Mouse (Mus musculus) lung, postnatal 0 days (tissue): ENCODE results near the gene Hba-x. TPM values are rescaled to one million over a fixed set of nuclear protein-coding genes. Genes with fewer than 3 reads are reported as not detected.
A peak's percentile ranks its signal among the peaks of the same experiment; 100 is the strongest.

Source experiments
- ATAC-seq: fragments of 200-750 bp; cut with Nextera tagmentation; 2 replicates; pipeline ENCODE4 v1.8.0; 2017; ENCODE audit warnings: moderate library complexity
- DNase-seq: peaks from one replicate; pipeline ENCODE4 v3.0.0-alpha.2; 2016; ENCODE audit warnings: low spot score
- H3K27ac ChIP-seq: fragments of 300-500 bp; sonication (generic); 2 replicates; pipeline ENCODE4 v1.5.1; 2014; ENCODE audit warnings: antibody characterized with exemption, mild to moderate bottlenecking, low read length, mixed read lengths
- H3K27me3 ChIP-seq: fragments of 300-500 bp; sonication (generic); replicated peaks from 2 replicates; pipeline ENCODE4 v1.6.1; 2014; ENCODE audit warnings: low read length, mixed read lengths; ENCODE audit not compliant: insufficient read depth
- H3K36me3 ChIP-seq: fragments of 300-500 bp; sonication (generic); 2 replicates; pipeline ENCODE4 v1.6.1; 2014; ENCODE audit warnings: low read length, mixed read lengths; ENCODE audit not compliant: insufficient read depth
- H3K4me1 ChIP-seq: fragments of 300-500 bp; sonication (generic); 2 replicates; pipeline ENCODE4 v1.6.1; 2014; ENCODE audit warnings: antibody characterized with exemption, low read depth, low read length, mixed read lengths; ENCODE audit not compliant: insufficient read depth
- H3K4me2 ChIP-seq: fragments of 300-500 bp; sonication (generic); replicated peaks from 2 replicates; pipeline ENCODE4 v1.6.1; 2014; ENCODE audit warnings: low read depth, mild to moderate bottlenecking, low read length, moderate library complexity, mixed read lengths
- H3K4me3 ChIP-seq: fragments of 300-500 bp; sonication (generic); 2 replicates; pipeline ENCODE4 v1.5.1; 2014; ENCODE audit warnings: low read depth, low read length
- H3K9ac ChIP-seq: fragments of 300-500 bp; sonication (generic); replicated peaks from 2 replicates; pipeline ENCODE4 v1.6.1; 2014; ENCODE audit warnings: low read depth, mild to moderate bottlenecking
- H3K9me3 ChIP-seq: fragments of 300-500 bp; sonication (generic); 2 replicates; pipeline ENCODE4 v1.6.1; 2016; ENCODE audit warnings: low read length, mixed read lengths
- CTCF ChIP-seq: IDR thresholded peaks from 2 replicates; pipeline ENCODE4 v1.5.1; 2016; ENCODE audit warnings: antibody characterized with exemption, mild to moderate bottlenecking
- EP300 ChIP-seq: IDR thresholded peaks from 2 replicates; pipeline ENCODE4 v1.6.1; 2016; ENCODE audit warnings: antibody characterized with exemption, mild to moderate bottlenecking, control low read depth
- WGBS: fragments of 180-500 bp; shearing (Covaris S2); extraction: QIAGEN DNeasy Blood & Tissue Kit; methylation state at CpG from one replicate; pipeline ENCODE4 v1.1.7; 2014; 5-methylcytosine and 5-hydroxymethylcytosine counted together
- polyA plus RNA-seq: library from polyadenylated mRNA; unstranded; fragments of >200 nt; fragmentation: Nextera tagmentation; extraction: Ambion mirVana; gene quantifications from 2 replicates; pipeline ENCODE4 v1.2.1, GENCODE M21; 2015

Gene Hba-x
- polyA plus RNA-seq, 1 experiment from 2014 or later: 5.0 TPM

DNA sequence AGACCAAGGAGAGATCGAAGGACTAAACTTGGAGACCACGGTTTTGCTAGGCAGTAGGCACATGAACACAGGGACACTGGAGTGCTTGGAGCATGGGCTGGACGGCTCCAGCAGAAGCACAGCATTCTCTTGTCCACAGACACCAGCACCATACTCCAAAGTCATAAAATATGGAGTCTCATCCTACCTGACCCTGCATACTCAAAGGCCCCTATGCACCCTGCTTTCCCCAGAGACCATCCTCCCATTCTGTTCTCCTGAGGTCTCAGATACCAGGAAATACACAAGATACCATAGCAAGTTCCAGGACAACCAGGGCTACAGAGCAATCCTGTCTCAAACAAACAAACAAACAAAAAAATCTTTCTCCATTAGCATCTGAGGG, 38.8 kb upstream of the Hba-x start:
- no peak overlapping the region for H3K9ac ChIP-seq
- no peak overlapping the region for H3K27ac ChIP-seq
- ATAC-seq: no peak
- no peak for DNase-seq
- no peaks in the 10 kb centered on the region for H3K9me3 ChIP-seq
- no peak overlapping the region for H3K4me2 ChIP-seq
- TF ChIP-seq EP300 (no peak), CTCF (no peak)
- H3K36me3 ChIP-seq: peaks cover 9% of the 10 kb centered on the region; the same call in 1 of the 2 replicates
- H3K27me3 ChIP-seq: no peaks in the 10 kb centered on the region
- no peak overlapping the region for H3K4me3 ChIP-seq
- WGBS: 89% methylated on average over 3 of the region's 3 CpGs
- H3K4me1 ChIP-seq: no peaks in the 10 kb centered on the region; the same call in 1 of the 2 replicates

DNA sequence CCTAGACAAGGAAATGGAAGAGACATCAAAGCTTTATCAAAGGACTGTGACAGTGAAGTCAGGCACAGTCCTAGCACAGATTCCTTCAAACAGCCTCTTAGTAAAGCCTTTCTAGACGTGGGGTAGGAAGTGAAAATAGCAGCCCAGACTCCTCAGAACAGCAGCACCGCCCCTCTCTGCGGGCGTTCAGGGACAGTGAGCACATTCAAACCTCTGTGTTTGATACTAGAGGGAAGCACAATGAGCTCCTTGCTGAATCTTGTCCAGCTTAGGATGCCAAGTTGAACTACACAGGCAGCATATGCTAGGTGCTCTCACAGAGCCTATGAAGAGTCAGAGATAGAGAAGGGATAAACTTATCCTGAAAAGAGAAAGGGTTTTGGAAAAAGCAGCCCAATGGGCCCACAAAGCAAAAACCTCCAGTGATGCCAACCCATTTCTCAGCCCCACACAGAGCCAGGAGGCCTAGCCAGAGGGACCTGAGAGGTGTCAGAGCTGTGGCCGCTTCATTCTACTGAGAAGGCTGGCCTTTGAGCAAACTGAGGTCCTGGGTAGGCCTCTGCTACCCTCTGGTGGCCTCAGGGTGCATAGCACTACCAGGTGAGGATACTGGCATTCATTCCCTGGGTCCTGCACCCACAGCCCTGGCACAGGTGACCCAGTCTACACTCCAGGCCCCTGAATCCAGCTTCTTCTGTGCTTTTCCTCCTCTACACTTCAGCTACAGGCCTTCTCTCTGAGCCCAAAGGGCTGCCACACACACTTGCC, 37.9 kb upstream of the Hba-x start:
- no peak overlapping the region for H3K4me2 ChIP-seq

DNA sequence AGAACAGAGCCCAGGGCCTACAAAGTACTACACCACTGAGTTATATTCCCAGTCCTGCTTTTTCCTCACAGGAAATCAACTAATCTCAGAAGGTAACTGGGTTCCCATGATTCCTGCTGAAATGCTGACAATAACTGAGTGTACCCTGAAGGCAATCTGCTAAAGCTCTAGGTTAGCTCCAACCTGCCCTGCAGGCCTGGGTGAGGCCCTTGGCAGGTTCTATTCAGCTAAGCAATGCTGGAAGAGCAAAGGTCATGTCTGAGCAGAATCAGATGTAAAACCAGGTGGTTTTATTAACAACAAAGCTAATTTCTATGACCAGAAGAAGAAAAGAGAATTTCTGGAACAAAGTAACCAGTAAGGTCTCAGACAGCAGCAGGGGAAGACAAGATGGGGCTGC, 34.8 kb upstream of the Hba-x start:
- peaks cover 12% of the 10 kb centered on the region; the same call in 1 of the 2 replicates for H3K36me3 ChIP-seq
- H3K4me3 ChIP-seq: no peak overlapping the region
- DNase-seq (no peak), ATAC-seq (no peak)
- no peak overlapping the region for H3K9ac ChIP-seq
- H3K27me3 ChIP-seq: no peaks in the 10 kb centered on the region
- no peaks in the 10 kb centered on the region for H3K9me3 ChIP-seq
- H3K4me1 ChIP-seq: no peaks in the 10 kb centered on the region; the same call in 1 of the 2 replicates
- H3K27ac ChIP-seq: no peak overlapping the region
- TF ChIP-seq EP300: no peak
- TF ChIP-seq CTCF: no peak
- no peak overlapping the region for H3K4me2 ChIP-seq

More for the DNA sequence above, 37.9 kb upstream of the Hba-x start:
- Histone ChIP-seq H3K9ac (no peak overlapping the region), H3K4me1 (no peaks in the 10 kb centered on the region; the same call in 1 of the 2 replicates), H3K4me3 (no peak overlapping the region), H3K36me3 (peaks cover 9% of the 10 kb centered on the region; the same call in 1 of the 2 replicates), H3K9me3 (no peaks in the 10 kb centered on the region), H3K27me3 (no peaks in the 10 kb centered on the region), H3K27ac (no peak overlapping the region)
- TF ChIP-seq CTCF (peak; percentile 99), EP300 (no peak)
- WGBS: 62% methylated on average over 5 of the region's 5 CpGs
- DNase-seq: peak; percentile 77
- peak; percentile 70 for ATAC-seq

DNA sequence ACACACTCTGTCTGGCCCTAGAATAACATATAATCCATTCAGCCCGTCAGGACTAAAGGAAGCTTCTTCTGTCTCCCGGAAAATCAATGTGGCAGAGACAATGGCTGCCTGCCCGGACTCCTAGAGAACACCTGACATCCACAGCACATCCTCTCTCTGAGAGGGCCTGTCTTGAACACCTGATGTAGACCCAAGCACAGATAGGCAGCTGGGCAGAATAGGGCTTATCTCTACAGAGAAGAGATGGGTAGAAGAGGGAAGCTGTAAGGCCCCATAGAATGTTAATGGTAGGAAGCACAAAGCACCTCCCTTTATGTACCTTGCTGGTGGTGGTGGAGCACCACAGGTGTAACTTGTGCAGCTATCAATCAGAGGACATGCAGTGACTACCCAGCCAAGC, 34.0 kb upstream of the Hba-x start:
- H3K27me3 ChIP-seq: no peaks in the 10 kb centered on the region
- TF ChIP-seq CTCF (no peak), EP300 (no peak)
- 82% methylated on average over 3 of the region's 3 CpGs for WGBS
- no peak overlapping the region for H3K9ac ChIP-seq
- H3K4me1 ChIP-seq: no peaks in the 10 kb centered on the region; the same call in 1 of the 2 replicates
- H3K36me3 ChIP-seq: peaks cover 18% of the 10 kb centered on the region; the same call in 1 of the 2 replicates
- no peak overlapping the region for H3K27ac ChIP-seq
- H3K4me2 ChIP-seq: no peak overlapping the region
- ATAC-seq: no peak
- H3K9me3 ChIP-seq: no peaks in the 10 kb centered on the region
- no peak for DNase-seq
- H3K4me3 ChIP-seq: no peak overlapping the region

DNA sequence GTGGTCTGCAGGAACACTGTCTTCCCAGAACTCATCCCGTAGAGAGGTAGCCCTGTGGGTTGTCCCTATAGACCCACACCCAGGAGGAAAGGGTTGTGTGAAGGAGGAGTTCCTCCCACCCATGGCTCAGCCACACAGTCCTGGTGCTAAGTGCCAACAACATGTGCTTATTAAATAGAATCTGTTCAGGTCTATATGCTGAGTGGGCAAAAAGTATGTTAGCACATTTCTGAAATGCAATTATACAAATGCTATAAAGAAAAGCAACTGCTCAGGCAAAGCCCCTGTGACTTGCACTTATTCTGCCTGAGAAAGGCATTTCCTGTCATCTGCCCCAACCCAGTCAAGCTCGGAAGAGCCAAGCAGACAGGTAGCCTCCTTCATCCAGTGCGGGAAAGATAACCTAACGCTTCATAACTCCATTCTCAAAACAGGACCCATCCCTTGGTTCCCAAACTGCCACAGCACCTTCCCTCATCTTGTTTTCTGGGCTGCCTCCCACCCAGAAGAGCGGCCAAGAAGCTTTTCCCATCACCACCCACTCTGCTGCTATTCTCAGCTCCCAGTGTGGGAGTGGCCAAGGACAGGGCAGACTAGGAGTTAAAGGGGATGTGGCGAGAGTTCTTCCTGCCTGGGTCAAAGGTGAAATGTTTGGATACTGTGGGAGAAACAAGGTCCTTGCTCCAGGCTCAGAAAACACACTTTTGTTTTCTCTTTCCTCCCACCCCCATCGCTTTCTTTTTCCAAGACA, 32.8 kb upstream of the Hba-x start:
- Histone ChIP-seq H3K36me3 (peaks cover 23% of the 10 kb centered on the region; the same call in 1 of the 2 replicates), H3K27ac (no peak overlapping the region), H3K4me2 (no peak overlapping the region), H3K9me3 (no peaks in the 10 kb centered on the region), H3K9ac (no peak overlapping the region), H3K27me3 (no peaks in the 10 kb centered on the region), H3K4me1 (no peaks in the 10 kb centered on the region), H3K4me3 (no peak overlapping the region)
- no peak for DNase-seq
- no peak for TF ChIP-seq CTCF
- no peak for TF ChIP-seq EP300
- 63% methylated on average over 7 of the region's 7 CpGs for WGBS
- peak; percentile 38; the same call in 1 of the 2 replicates for ATAC-seq

DNA sequence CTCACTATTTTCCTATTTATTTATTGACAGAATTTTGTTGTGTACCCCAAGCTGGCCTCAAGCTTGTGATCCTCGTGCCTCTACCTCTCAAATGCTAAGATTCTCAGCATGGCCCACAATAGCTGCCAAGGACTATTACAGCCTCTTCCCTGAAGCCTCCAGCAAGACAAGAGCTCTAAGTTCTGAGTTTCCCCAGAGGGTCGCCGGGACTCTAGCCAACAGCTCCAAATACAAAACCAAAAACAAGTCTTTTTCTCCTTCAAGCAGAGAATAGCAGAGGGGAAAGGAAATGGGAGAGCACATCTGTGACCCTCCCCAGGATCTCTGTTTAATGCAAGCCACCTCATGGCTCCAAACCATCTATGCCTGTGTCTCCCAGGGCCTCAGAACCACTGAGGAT, 32.1 kb upstream of the Hba-x start:
- DNase-seq (no peak), ATAC-seq (no peak)
- no peak overlapping the region for H3K4me2 ChIP-seq
- no peak overlapping the region for H3K4me3 ChIP-seq
- TF ChIP-seq CTCF: no peak
- no peak for TF ChIP-seq EP300
- 83% methylated on average over 3 of the region's 3 CpGs for WGBS
- no peaks in the 10 kb centered on the region for H3K4me1 ChIP-seq
- 0 out of 2 replicates have a peak overlapping the region, but pooled peaks have one; percentile 9 for H3K27ac ChIP-seq
- no peaks in the 10 kb centered on the region for H3K27me3 ChIP-seq
- H3K36me3 ChIP-seq: peaks cover 23% of the 10 kb centered on the region; the same call in 1 of the 2 replicates
- H3K9me3 ChIP-seq: no peaks in the 10 kb centered on the region
- H3K9ac ChIP-seq: no peak overlapping the region
